Mouse (Mus musculus): ENCODE results near the gene Gm6890. TPM values are rescaled to one million over a fixed set of nuclear protein-coding genes. Genes with fewer than 3 reads are reported as not detected.

The Gm6890 gene
- polyA plus RNA-seq (2012; rRNA removed), result not detected in 2 replicates

DNA sequence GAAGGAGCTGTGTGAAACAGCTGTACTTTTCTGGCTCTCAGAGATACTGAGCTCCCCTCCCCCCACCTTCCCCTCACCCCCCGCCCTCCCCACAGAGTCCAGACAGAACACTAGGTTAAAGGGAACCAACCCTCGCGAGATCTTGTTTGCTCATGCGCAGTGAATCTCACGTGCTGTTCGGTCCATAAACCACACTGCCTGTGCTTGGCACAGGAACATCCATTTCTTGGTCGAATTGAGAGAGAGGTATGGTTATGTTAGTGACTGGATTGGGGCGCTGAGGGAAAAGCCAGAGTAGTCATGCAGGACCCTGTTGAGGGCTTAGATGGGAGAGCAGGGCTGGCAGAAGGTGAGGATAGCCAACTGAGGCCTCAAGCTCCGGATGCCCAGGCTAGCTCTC lies at the start of gene Gm6890:
TSS of gene Gm6890 (plus strand) at position 301 of the 400 bp plus-strand sequence.

Other genes with a start within 250 kb of the Gm6890 start
- not detected in 2 replicates for gene Olfr1326-ps1, start 166.0 kb upstream of the Gm6890 start, polyA plus RNA-seq (2012; rRNA removed)
- not detected in 2 replicates for gene Olfr1325, start 148.2 kb upstream of the Gm6890 start, polyA plus RNA-seq (2012; rRNA removed)
- 0.01 TPM in 1 of 2 replicates, not detected in the other for gene Gm5640, start 95.3 kb upstream of the Gm6890 start, polyA plus RNA-seq (2012; rRNA removed)
- 0.01 TPM in 1 of 2 replicates, not detected in the other for gene Gm5936, start 96.3 kb downstream of the Gm6890 start, polyA plus RNA-seq (2012; rRNA removed)